9 mouse cellular contexts compared by ENCODE assay signal in genomic region chr1:172525027-172525764, GRCm38 (mm10). TPM values are rescaled to one million over a fixed set of nuclear protein-coding genes. Genes with fewer than 3 reads are reported as not detected.
A peak's percentile ranks its signal among the peaks of the same experiment; 100 is the strongest.
DNase-seq lines count a peak whose midpoint lies in the region; ATAC-seq and TF ChIP-seq lines count a peak whose summit lies in the region.
"Had no signal": no experiment of that assay in that cellular context is flagged by ENCODE, and none has a peak within 500 bp of the region (broad histone marks: within the 10 kb centered on the region; RNA-seq: fewer than 3 reads in every experiment).

No protein-coding gene starts in this region.

- no peaks in the 10 kb centered on the region for H3K9me3 ChIP-seq in E14TG2a.4 (ENCODE audit: low read length)
- H3K9me3 ChIP-seq in intestine, embryonic 15.5 days: no peaks in the 10 kb centered on the region
- no peaks in the 10 kb centered on the region for H3K9me3 ChIP-seq in lung, embryonic 16.5 days (ENCODE audit: control insufficient read depth, low read length)
- H3K9me3 ChIP-seq: midbrain, embryonic 12.5 days had no signal

- DNase-seq in adrenal gland, adult 8-10 months: peak; percentile 39
- no peak for DNase-seq in adrenal gland, adult 18-20 months (ENCODE audit: low spot score in 2 of 2)
- peak; percentile 99 for DNase-seq in heart, adult 11 months
- DNase-seq in frontal cortex, postnatal 14 days (ENCODE audit: low spot score in 2 of 2): no peak
- DNase-seq in gastrocnemius, postnatal 4 days (ENCODE audit: low spot score in 2 of 2): no peak

- 39% methylated on average over 15 of the region's 15 CpGs for WGBS in intestine, embryonic 15.5 days
- WGBS in lung, embryonic 16.5 days: 26% methylated on average over 15 of the region's 15 CpGs

- peaks cover 21% of the 10 kb centered on the region for H3K27me3 ChIP-seq in E14TG2a.4 (ENCODE audit: insufficient read depth, low read length)
- H3K27me3 ChIP-seq in intestine, embryonic 15.5 days (replicated peaks): no peaks in the 10 kb centered on the region
- H3K27me3 ChIP-seq in lung, embryonic 16.5 days (ENCODE audit: control insufficient read depth, insufficient read depth, low read depth, low read length): no peaks in the 10 kb centered on the region

- 0 out of 2 replicates have a peak, but pooled peaks have one; percentile 6 for TF ChIP-seq CTCF in E14TG2a.4 (conservative IDR thresholded peaks at IDR 0.05; ENCODE audit: low read length)

- peak overlapping the region; percentile 6; the same call in 1 of the 2 replicates for H3K27ac ChIP-seq in intestine, embryonic 15.5 days
- H3K27ac ChIP-seq in lung, embryonic 16.5 days (ENCODE audit: low read length): peak overlapping the region; percentile 95
- H3K27ac ChIP-seq: midbrain, embryonic 12.5 days had no signal

- peak overlapping the region; percentile 38; the same call in 1 of the 2 replicates for H3K4me2 ChIP-seq in intestine, embryonic 15.5 days (replicated peaks)
- peak overlapping the region; percentile 33 for H3K4me2 ChIP-seq in lung, embryonic 16.5 days (ENCODE audit: low read depth, low read length)
- H3K4me2 ChIP-seq: midbrain, embryonic 12.5 days had no signal

- peaks cover 63% of the 10 kb centered on the region for H3K4me1 ChIP-seq in E14TG2a.4 (replicated peaks; ENCODE audit: low read depth, low read length)
- H3K4me1 ChIP-seq in intestine, embryonic 15.5 days (replicated peaks): peaks cover 18% of the 10 kb centered on the region; the same call in 1 of the 2 replicates
- H3K4me1 ChIP-seq in lung, embryonic 16.5 days (replicated peaks; ENCODE audit: control insufficient read depth, insufficient read depth, low read length): peaks cover 58% of the 10 kb centered on the region

- H3K9ac ChIP-seq in intestine, embryonic 15.5 days: no peak overlapping the region
- peak overlapping the region; percentile 49 for H3K9ac ChIP-seq in lung, embryonic 16.5 days (ENCODE audit: low read length)
- H3K9ac ChIP-seq: midbrain, embryonic 12.5 days had no signal

- no peaks in the 10 kb centered on the region for H3K36me3 ChIP-seq in E14TG2a.4 (ENCODE audit: insufficient read depth, low read length)
- H3K36me3 ChIP-seq in intestine, embryonic 15.5 days: no peaks in the 10 kb centered on the region
- no peaks in the 10 kb centered on the region for H3K36me3 ChIP-seq in lung, embryonic 16.5 days (ENCODE audit: control insufficient read depth, insufficient read depth, low read length)
- H3K36me3 ChIP-seq: midbrain, embryonic 12.5 days had no signal

- no peak; the same call in 1 of the 2 replicates for ATAC-seq in intestine, embryonic 15.5 days
- ATAC-seq in lung, embryonic 16.5 days (ENCODE audit: low read depth): peak; percentile 58

- H3K4me3 ChIP-seq in E14TG2a.4 (replicated peaks; ENCODE audit: low read length): peak overlapping the region; percentile 13; the same call in 1 of the 2 replicates
- H3K4me3 ChIP-seq in intestine, embryonic 15.5 days (replicated peaks): no peak overlapping the region
- peak overlapping the region; percentile 9; the same call in 1 of the 2 replicates for H3K4me3 ChIP-seq in lung, embryonic 16.5 days (ENCODE audit: low read length)
- H3K4me3 ChIP-seq: midbrain, embryonic 12.5 days had no signal

RNA-seq across cellular contexts. Expression of gene Cfap45, which starts 4.6 kb away (rescaled TPM):
- total RNA-seq in adrenal gland, adult 8-10 months (2022): under 1 TPM; 0.17 to 0.62 (median 0.36) TPM
- under 1 TPM; 0.35 to 0.40 TPM for total RNA-seq in adrenal gland, adult 18-20 months (2021)
- 1.1 and 1.2 TPM in 2 replicates for polyA plus RNA-seq in intestine, embryonic 15.5 days (2015; fragmentation: Nextera tagmentation; extraction: Ambion mirVana)
- polyA plus RNA-seq in lung, embryonic 16.5 days (2015; fragmentation: Nextera tagmentation; extraction: Ambion mirVana): 15.4 and 19.2 TPM in 2 replicates
- 1 to 10 TPM; 1.3 to 1.8 TPM for total RNA-seq in gastrocnemius, postnatal 4 days (2021)

RNA-seq across cellular contexts. Expression of gene Tagln2, which starts 25.3 kb away (rescaled TPM):
- 10 to 100 TPM; 68.5 to 90.2 (median 77.9) TPM for total RNA-seq in adrenal gland, adult 8-10 months (2022)
- total RNA-seq in adrenal gland, adult 18-20 months (2021): 10 to 100 TPM; 64.7 to 65.1 TPM
- 388 and 395 TPM in 2 replicates for polyA plus RNA-seq in intestine, embryonic 15.5 days (2015; fragmentation: Nextera tagmentation; extraction: Ambion mirVana)
- 662 and 695 TPM in 2 replicates for polyA plus RNA-seq in lung, embryonic 16.5 days (2015; fragmentation: Nextera tagmentation; extraction: Ambion mirVana)
- 100 to 1,000 TPM; 146 to 158 TPM for total RNA-seq in gastrocnemius, postnatal 4 days (2021)

RNA-seq across cellular contexts. Expression of gene Vsig8, which starts 30.5 kb away (rescaled TPM):
- 1 to 10 TPM in 1 of 4 experiments, under 1 TPM in 2, not detected in 1; 0.38 to 1.1 (median 0.43) TPM for total RNA-seq in adrenal gland, adult 8-10 months (2022)
- under 1 TPM in 1 of 2 experiments, not detected in 1; 0.40 TPM for total RNA-seq in adrenal gland, adult 18-20 months (2021)
- 0.28 and 0.43 TPM in 2 replicates for polyA plus RNA-seq in intestine, embryonic 15.5 days (2015; fragmentation: Nextera tagmentation; extraction: Ambion mirVana)
- polyA plus RNA-seq in lung, embryonic 16.5 days (2015; fragmentation: Nextera tagmentation; extraction: Ambion mirVana): 0.11 and 0.34 TPM in 2 replicates
- not detected for total RNA-seq in gastrocnemius, postnatal 4 days (2021)

RNA-seq across cellular contexts. Expression of gene Igsf9, which starts 43.6 kb away (rescaled TPM):
- 1 to 10 TPM; 1.5 to 6.6 (median 3.6) TPM for total RNA-seq in adrenal gland, adult 8-10 months (2022)
- total RNA-seq in adrenal gland, adult 18-20 months (2021): 1 to 10 TPM; 1.1 to 3.2 TPM
- 68.7 and 77.8 TPM in 2 replicates for polyA plus RNA-seq in intestine, embryonic 15.5 days (2015; fragmentation: Nextera tagmentation; extraction: Ambion mirVana)
- polyA plus RNA-seq in lung, embryonic 16.5 days (2015; fragmentation: Nextera tagmentation; extraction: Ambion mirVana): 17.4 and 20.4 TPM in 2 replicates
- total RNA-seq in gastrocnemius, postnatal 4 days (2021): 1 to 10 TPM; 1.7 to 2.3 TPM

RNA-seq across cellular contexts. Expression of gene Slamf9, which starts 50.0 kb away (rescaled TPM):
- 10 to 100 TPM in 1 of 4 experiments, 1 to 10 TPM in 3; 5.2 to 11.3 (median 6.2) TPM for total RNA-seq in adrenal gland, adult 8-10 months (2022)
- 1 to 10 TPM; 3.4 to 5.0 TPM for total RNA-seq in adrenal gland, adult 18-20 months (2021)
- polyA plus RNA-seq in intestine, embryonic 15.5 days (2015; fragmentation: Nextera tagmentation; extraction: Ambion mirVana): 2.2 and 2.5 TPM in 2 replicates
- 0.57 and 0.64 TPM in 2 replicates for polyA plus RNA-seq in lung, embryonic 16.5 days (2015; fragmentation: Nextera tagmentation; extraction: Ambion mirVana)
- under 1 TPM; 0.47 to 0.56 TPM for total RNA-seq in gastrocnemius, postnatal 4 days (2021)

Comparison
In these comparisons a context has a peak if more than half of its experiments do, and no peak if none do; other contexts are left out.
1. DNase-seq: peak in adrenal gland, adult 8-10 months (single experiment) and heart, adult 11 months (single experiment); none in adrenal gland, adult 18-20 months (0 of 2), frontal cortex, postnatal 14 days (0 of 2) and gastrocnemius, postnatal 4 days (0 of 2).